Mouse (Mus musculus) intestine, embryonic 16.5 days (tissue): ENCODE data around the gene Gpc6. TPM values are rescaled to one million over a fixed set of nuclear protein-coding genes. Genes with fewer than 3 reads are reported as not detected.

Experiments used
- ATAC-seq: fragments of 200-750 bp; cut with Nextera tagmentation; 2 replicates; pipeline ENCODE4 v1.8.0; 2017; ENCODE audit warnings: moderate TSS enrichment, moderate library complexity
- H3K27ac ChIP-seq: fragments of 300-500 bp; sonication (generic); 2 replicates; pipeline ENCODE4 v1.5.1; 2014; ENCODE audit warnings: mild to moderate bottlenecking, low read length
- H3K27me3 ChIP-seq: fragments of 300-500 bp; sonication (generic); replicated peaks from 2 replicates; pipeline ENCODE4 v1.6.1; 2014; ENCODE audit warnings: low read length, control low read depth, mixed read lengths; ENCODE audit not compliant: control insufficient read depth, insufficient read depth
- H3K36me3 ChIP-seq: fragments of 300-500 bp; sonication (generic); 2 replicates; pipeline ENCODE4 v1.6.1; 2014; ENCODE audit warnings: low read length, control low read depth; ENCODE audit not compliant: control insufficient read depth, insufficient read depth
- H3K4me1 ChIP-seq: fragments of 300-500 bp; sonication (generic); 2 replicates; pipeline ENCODE4 v1.6.1; 2014; ENCODE audit warnings: low read length, control low read depth, mixed read lengths; ENCODE audit not compliant: control insufficient read depth, insufficient read depth
- H3K4me2 ChIP-seq: fragments of 300-500 bp; sonication (generic); 2 replicates; pipeline ENCODE4 v1.6.1; 2014; ENCODE audit warnings: low read depth, low read length, control low read depth
- H3K4me3 ChIP-seq: fragments of 300-500 bp; sonication (generic); 2 replicates; pipeline ENCODE4 v1.5.1; 2014; ENCODE audit warnings: mild to moderate bottlenecking, low read length
- H3K9ac ChIP-seq: fragments of 300-500 bp; sonication (generic); 2 replicates; pipeline ENCODE4 v1.6.1; 2014; ENCODE audit warnings: low read depth, low read length
- H3K9me3 ChIP-seq: fragments of 300-500 bp; sonication (generic); 2 replicates; pipeline ENCODE4 v1.6.1; 2016; ENCODE audit warnings: low read length, control low read depth; ENCODE audit not compliant: control insufficient read depth
- WGBS: fragments of 180-500 bp; shearing (Covaris S2); extraction: QIAGEN DNeasy Blood & Tissue Kit; methylation state at CpG from one replicate; pipeline ENCODE4 v1.1.7; 2014; 5-methylcytosine and 5-hydroxymethylcytosine counted together
- polyA plus RNA-seq: library from polyadenylated mRNA; unstranded; fragments of >200 nt; fragmentation: Nextera tagmentation; extraction: Ambion mirVana; gene quantifications from 2 replicates; pipeline ENCODE4 v1.2.1, GENCODE M21; 2015

Gpc6 gene
- polyA plus RNA-seq, 1 experiment from 2014 or later = 29.7 TPM

GRCm38 (mm10) chr14:117932163-117932851, 1007.2 kb downstream of the Gpc6 start:
- H3K4me3 ChIP-seq = no peak overlapping the region
- H3K4me2 ChIP-seq = no peak overlapping the region
- H3K9me3 ChIP-seq = no peaks in the 10 kb centered on the region
- H3K27ac ChIP-seq = no peak overlapping the region
- peaks cover 15% of the 10 kb centered on the region for H3K4me1 ChIP-seq
- 92% methylated on average over 16 of the region's 17 CpGs for WGBS
- no peaks in the 10 kb centered on the region for H3K27me3 ChIP-seq
- no peaks in the 10 kb centered on the region for H3K36me3 ChIP-seq
- ATAC-seq = no peak
- no peak overlapping the region for H3K9ac ChIP-seq

- no peak; the same call in 1 of the 2 replicates for ATAC-seq
- H3K27me3 ChIP-seq = no peaks in the 10 kb centered on the region
- H3K9me3 ChIP-seq = no peaks in the 10 kb centered on the region
- no peaks in the 10 kb centered on the region for H3K4me1 ChIP-seq
- no peak overlapping the region for H3K4me2 ChIP-seq
- no peak overlapping the region for H3K9ac ChIP-seq
- no peak overlapping the region for H3K27ac ChIP-seq
- no peaks in the 10 kb centered on the region for H3K36me3 ChIP-seq
- no peak overlapping the region for H3K4me3 ChIP-seq
- 17% methylated on average over 2 of the region's 2 CpGs for WGBS
Observed at GRCm38 (mm10) chr14:117938554-117938953, 1013.4 kb downstream of the Gpc6 start.

GRCm38 (mm10) chr14:117939471-117939870, 1014.4 kb downstream of the Gpc6 start:
- H3K27me3 ChIP-seq = no peaks in the 10 kb centered on the region
- no peak for ATAC-seq
- H3K9ac ChIP-seq = no peak overlapping the region
- H3K36me3 ChIP-seq = no peaks in the 10 kb centered on the region
- H3K4me3 ChIP-seq = no peak overlapping the region
- H3K27ac ChIP-seq = no peak overlapping the region
- WGBS = 92% methylated on average over 7 of the region's 7 CpGs
- H3K9me3 ChIP-seq = no peaks in the 10 kb centered on the region
- H3K4me2 ChIP-seq = no peak overlapping the region
- H3K4me1 ChIP-seq = no peaks in the 10 kb centered on the region

- H3K27me3 ChIP-seq = no peaks in the 10 kb centered on the region
- 72% methylated on average over 4 of the region's 4 CpGs for WGBS
- no peaks in the 10 kb centered on the region for H3K36me3 ChIP-seq
- H3K4me3 ChIP-seq = no peak overlapping the region
- no peak overlapping the region for H3K9ac ChIP-seq
- ATAC-seq = no peak
- H3K27ac ChIP-seq = no peak overlapping the region
- no peaks in the 10 kb centered on the region for H3K4me1 ChIP-seq
- H3K4me2 ChIP-seq = no peak overlapping the region
- H3K9me3 ChIP-seq = no peaks in the 10 kb centered on the region
Observed at GRCm38 (mm10) chr14:117945920-117946503, 1020.9 kb downstream of the Gpc6 start.

GRCm38 (mm10) chr14:117951265-117951664, 1026.2 kb downstream of the Gpc6 start:
- H3K4me1 ChIP-seq = no peaks in the 10 kb centered on the region
- no peaks in the 10 kb centered on the region for H3K27me3 ChIP-seq
- no peak overlapping the region for H3K9ac ChIP-seq
- no peaks in the 10 kb centered on the region for H3K9me3 ChIP-seq
- ATAC-seq = no peak
- H3K4me3 ChIP-seq = no peak overlapping the region
- no peak overlapping the region for H3K4me2 ChIP-seq
- H3K27ac ChIP-seq = no peak overlapping the region
- H3K36me3 ChIP-seq = no peaks in the 10 kb centered on the region
- 68% methylated on average over 15 of the region's 15 CpGs for WGBS

- no peak for ATAC-seq
- H3K9me3 ChIP-seq = no peaks in the 10 kb centered on the region
- no peak overlapping the region for H3K4me2 ChIP-seq
- 56% methylated on average over 5 of the region's 5 CpGs for WGBS
- no peaks in the 10 kb centered on the region for H3K27me3 ChIP-seq
- H3K27ac ChIP-seq = no peak overlapping the region
- no peak overlapping the region for H3K9ac ChIP-seq
- no peaks in the 10 kb centered on the region for H3K4me1 ChIP-seq
- H3K36me3 ChIP-seq = no peaks in the 10 kb centered on the region
- H3K4me3 ChIP-seq = no peak overlapping the region
Observed at GRCm38 (mm10) chr14:117951686-117952085, 1026.6 kb downstream of the Gpc6 start.

- no peak overlapping the region for H3K27ac ChIP-seq
- WGBS = 87% methylated on average over 3 of the region's 3 CpGs
- H3K36me3 ChIP-seq = no peaks in the 10 kb centered on the region
- no peak for ATAC-seq
- H3K4me3 ChIP-seq = no peak overlapping the region
- H3K27me3 ChIP-seq = no peaks in the 10 kb centered on the region
- no peaks in the 10 kb centered on the region for H3K9me3 ChIP-seq
- H3K4me2 ChIP-seq = no peak overlapping the region
- no peaks in the 10 kb centered on the region for H3K4me1 ChIP-seq
- H3K9ac ChIP-seq = no peak overlapping the region
Observed at GRCm38 (mm10) chr14:117956051-117956450, 1030.9 kb downstream of the Gpc6 start.

GRCm38 (mm10) chr14:117958389-117958788, 1033.3 kb downstream of the Gpc6 start:
- WGBS = 89% methylated on average over 11 of the region's 11 CpGs
- ATAC-seq = no peak
- Histone ChIP-seq H3K27me3 (no peaks in the 10 kb centered on the region), H3K9me3 (no peaks in the 10 kb centered on the region), H3K36me3 (no peaks in the 10 kb centered on the region), H3K9ac (no peak overlapping the region), H3K4me1 (no peaks in the 10 kb centered on the region), H3K27ac (no peak overlapping the region), H3K4me3 (no peak overlapping the region), H3K4me2 (no peak overlapping the region)

GRCm38 (mm10) chr14:117961267-117961666, 1036.2 kb downstream of the Gpc6 start:
- H3K9me3 ChIP-seq = no peaks in the 10 kb centered on the region
- no peak overlapping the region for H3K9ac ChIP-seq
- no peaks in the 10 kb centered on the region for H3K36me3 ChIP-seq
- no peaks in the 10 kb centered on the region for H3K27me3 ChIP-seq
- no peak overlapping the region for H3K27ac ChIP-seq
- 46% methylated on average over 6 of the region's 6 CpGs for WGBS
- no peaks in the 10 kb centered on the region for H3K4me1 ChIP-seq
- H3K4me2 ChIP-seq = no peak overlapping the region
- ATAC-seq = 0 out of 2 replicates have a peak, but pooled peaks have one; percentile 18
- no peak overlapping the region for H3K4me3 ChIP-seq
